Mouse (Mus musculus) cerebellum, postnatal 25 days (tissue): ENCODE data around the gene Bpifc.

Source experiments
- DNase-seq, 2 experiments: peaks; one replicate each; pipeline ENCODE4 v3.0.0; 2021; ENCODE audit warnings: mixed read lengths in 2 of 2

Gene Bpifc

DNA sequence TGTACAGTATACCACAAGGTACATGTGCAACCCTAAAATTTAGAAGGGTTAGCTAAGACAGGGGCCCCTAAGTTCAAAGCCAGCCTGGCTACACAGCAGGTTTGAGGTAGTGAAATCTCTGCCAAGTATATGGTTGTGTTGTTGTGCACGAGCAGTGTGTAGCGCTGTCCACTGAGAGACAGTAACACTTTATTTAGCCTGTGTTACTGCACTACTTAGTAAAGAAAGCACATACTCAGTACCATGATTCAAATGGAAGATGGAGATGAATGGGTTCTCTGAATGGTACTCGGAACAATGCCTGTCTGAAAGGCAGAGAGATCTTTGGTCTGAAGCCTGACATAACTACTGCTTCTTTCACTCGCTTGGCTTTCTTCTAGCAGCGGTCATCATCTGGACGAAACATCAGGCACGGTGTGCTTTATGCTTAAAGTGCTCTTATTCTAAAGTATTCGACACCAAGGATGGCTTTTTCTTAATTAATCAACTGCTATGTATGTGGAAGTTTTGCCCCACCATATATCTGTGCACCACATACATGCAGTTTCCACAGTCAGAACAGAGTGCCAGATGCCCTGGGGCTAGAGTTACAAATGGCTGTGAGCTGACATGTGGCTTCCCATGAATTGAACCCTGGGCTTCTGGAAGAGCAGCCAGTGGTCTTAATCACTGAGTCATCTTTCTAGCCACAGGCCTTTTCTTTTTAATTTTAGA is 63.1 kb downstream of the Bpifc start:
- DNase-seq: no peak

DNA sequence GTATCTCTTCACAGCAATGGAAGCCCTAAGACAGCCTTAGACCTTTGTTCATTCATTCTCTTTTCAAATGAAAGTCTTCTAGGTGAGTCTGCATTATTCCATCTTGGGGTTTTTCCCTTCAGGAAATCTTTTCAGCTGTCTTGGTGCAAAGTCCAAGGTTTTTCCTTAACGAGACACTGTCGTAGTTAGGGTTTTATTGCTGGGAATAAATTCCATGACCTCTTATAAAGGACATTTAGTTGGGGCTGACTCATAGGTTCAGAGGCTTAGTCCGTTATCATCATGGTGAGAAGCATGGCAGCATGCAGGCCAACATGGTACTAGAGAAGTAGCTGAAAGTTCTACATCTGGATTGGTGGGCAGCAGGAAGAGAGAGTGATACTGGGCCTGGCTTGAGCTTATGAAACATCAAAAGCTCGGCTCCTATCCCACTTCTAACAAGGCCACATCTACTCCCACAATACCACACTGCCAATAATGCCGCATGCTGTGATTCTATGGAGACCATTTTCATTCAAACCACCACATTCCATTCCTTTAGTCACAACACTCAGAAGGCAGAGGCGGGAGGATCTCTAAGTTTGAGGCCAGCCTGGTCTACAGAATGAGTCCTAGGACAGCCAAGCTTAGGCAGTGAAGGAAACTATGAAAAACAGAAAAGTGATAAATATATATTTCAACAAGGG is 75.3 kb downstream of the Bpifc start:
- no peak for DNase-seq

DNA sequence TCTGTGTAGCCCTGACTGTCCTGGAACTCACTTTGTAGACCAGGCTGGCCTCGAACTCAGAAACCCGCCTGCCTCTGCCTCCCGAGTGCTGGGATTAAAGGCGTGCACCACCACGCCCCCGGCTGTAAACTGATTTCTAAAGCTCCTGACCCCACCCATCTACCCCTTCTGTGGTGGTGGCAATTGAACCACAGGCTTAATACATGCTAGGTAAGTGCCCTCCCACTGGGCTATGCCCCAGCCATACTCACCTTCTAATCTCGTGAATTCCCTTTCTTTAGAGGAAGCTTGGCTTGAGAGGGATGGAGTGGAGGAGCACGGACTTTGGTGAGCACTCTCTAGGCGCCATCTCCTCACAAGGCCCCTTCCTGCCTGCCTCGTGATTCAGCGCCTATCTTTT is 81.7 kb downstream of the Bpifc start:
- no peak for DNase-seq

DNA sequence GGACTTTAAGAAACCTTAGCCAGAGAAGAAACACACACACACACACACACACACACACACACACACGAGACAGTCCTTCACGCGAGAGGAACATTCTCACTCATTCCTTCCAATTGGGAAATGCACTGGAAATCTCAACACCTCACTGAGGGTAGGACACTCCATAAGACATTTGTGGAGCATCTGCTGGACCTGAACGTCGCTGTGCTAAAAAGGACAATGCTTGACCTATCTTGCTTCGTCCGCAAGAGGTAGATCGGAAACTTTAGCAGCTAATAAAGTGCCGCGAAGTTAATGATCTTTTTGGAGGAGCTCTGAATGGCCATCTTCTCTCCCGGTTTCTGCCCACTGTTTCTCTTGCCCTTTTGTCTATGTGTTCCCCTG is 82.5 kb downstream of the Bpifc start:
- peak; percentile 33 to 34 for DNase-seq

DNA sequence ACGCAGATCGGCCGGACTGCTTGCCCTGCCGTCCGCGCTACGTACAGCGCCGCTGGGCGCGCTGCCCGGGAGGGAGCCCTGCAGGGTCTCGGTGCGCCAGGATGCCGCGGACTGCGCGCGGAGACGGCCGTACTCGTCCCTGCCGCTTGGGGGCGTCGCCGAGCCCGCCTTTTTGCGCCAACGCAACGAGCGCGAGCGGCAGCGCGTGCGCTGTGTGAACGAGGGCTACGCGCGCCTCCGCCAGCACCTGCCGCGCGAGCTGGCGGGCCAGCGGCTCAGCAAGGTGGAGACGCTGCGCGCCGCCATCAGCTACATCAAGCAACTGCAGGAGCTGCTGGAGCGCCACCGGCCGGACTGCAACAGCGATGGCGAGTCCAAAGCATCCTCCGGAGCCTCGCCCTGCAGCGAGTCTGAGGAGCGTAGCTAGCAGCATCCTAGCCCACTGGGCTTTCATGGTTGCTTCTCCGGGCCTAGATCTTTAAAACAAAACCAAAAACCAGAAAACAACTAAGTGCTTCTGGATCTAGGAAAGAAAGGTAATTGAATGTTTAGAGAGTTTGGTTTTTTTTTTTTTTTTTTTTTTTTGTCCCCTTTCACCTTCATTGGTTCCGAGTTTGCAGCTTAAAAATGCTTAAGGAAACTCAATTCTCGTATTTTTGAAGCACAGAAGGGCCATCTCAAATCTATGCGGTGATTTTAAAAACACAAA is 83.0 kb downstream of the Bpifc start:
- peak; percentile 90 to 93 for DNase-seq

DNA sequence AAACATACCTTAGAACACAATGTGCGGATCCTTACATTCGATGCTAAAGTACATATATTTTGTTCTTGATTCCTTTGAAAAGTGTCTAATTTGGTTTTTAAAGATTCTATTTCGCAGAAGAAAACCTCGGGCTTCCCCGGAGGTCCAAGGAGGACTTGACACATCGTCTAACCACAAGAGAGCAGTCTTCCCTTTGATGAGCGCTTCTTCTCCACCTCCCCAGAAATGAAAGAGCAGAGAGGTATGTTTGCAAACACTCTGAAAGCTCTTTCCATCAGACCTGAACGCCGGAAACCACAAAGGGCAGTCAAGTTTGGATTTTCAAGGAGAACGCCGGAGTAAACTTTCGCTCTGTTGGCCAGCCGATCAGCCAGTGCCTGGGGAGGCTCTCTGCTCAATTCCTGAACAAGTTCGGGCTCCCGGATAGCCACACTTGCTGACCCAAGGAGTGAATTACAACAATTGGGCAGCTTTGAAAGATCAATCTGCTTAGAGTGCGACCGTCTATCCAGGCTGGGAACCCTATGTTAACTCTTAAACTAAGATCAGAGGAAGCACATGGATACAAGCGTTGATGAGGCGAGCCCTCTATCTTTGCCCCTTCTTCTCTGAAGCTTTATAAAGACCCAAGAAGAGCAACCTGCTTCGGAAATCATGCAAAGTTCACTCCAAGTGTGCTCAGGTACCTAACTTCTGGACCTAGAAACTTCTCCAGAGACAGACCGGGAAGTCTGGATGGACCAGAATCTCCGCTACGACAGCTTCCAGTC is 83.8 kb downstream of the Bpifc start, which contains the start of gene Ascl4:
Ascl4 (plus strand) TSS at position 6 of the 770 bp plus-strand sequence.
- DNase-seq: peak; percentile 22 to 38

DNA sequence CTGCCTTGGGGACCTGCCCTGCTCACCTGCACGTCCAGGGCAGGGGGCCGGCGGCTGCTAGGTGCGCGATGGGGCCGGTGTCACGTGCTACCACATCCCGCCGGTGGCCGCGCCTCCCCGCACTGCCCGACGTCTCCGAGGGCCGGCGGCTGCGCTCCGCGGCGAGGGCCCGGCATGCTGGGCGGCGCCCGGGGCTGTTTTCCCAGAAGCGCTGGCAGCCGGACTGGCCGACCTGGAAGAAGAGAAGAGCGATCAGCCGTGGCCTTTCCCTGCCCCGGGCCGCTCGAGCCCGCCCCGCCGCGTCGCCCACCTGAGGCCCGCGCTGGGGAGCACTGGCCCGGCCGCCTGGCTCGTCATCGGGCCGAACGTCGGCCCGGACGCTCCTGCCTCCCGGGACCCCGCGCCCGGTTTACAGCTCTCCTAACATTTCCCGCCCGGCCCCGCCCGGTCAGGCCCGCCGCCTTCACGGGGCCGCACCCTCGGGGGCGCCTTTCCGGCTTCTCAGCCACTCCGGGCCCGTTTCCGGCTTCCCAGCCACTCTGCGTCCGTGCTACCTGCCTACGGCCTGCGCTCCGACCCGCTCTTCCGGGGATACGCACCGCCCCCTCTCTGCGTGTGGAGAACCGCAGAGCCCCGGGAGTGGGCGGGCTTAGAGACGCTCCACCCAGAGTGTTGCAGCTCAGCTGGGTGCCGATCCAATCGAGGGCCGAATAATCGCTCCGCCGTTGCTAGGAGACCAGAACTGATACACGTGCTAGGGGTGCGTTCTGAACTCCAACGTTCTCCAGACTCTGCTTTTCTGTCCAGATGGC is 95.0 kb downstream of the Bpifc start, which contains the start of gene Prdm4:
Prdm4 (minus strand) TSS at position 645 of the 812 bp plus-strand sequence.
- DNase-seq: peak; percentile 94 to 97
